Mouse (Mus musculus): ENCODE measurements around the gene Mme. TPM values are rescaled to one million over a fixed set of nuclear protein-coding genes. Genes with fewer than 3 reads are reported as not detected.

Gene Mme
- total and polyA plus RNA-seq, 2 experiments from 2014 or later = 2.6 to 7.8 TPM

GRCm38 (mm10) chr3:63391348-63391747 is 150.0 kb downstream of the Mme start:
- Histone ChIP-seq H3K4me1 (ENCODE audit: insufficient read depth) (no peaks in the 10 kb centered on the region), H3K9ac (no peak overlapping the region), H3K9me3 (ENCODE audit: low read length) (no peaks in the 10 kb centered on the region), H3K27me3 (ENCODE audit: insufficient read depth, low read length) (no peaks in the 10 kb centered on the region), H3K36me3 (ENCODE audit: insufficient read depth) (no peaks in the 10 kb centered on the region), H3K4me3 (ENCODE audit: low read depth, low read length) (no peak overlapping the region), H3K4me2 (ENCODE audit: low read depth) (no peak overlapping the region), H3K27ac (ENCODE audit: low read depth, low read length) (no peak overlapping the region)
- WGBS = 71% methylated on average over 2 of the region's 2 CpGs
- TF ChIP-seq CTCF (IDR thresholded peaks at IDR 0.05; ENCODE audit: low read depth) = no peak
- DNase-seq (no peak), ATAC-seq (no peak)

DNA sequence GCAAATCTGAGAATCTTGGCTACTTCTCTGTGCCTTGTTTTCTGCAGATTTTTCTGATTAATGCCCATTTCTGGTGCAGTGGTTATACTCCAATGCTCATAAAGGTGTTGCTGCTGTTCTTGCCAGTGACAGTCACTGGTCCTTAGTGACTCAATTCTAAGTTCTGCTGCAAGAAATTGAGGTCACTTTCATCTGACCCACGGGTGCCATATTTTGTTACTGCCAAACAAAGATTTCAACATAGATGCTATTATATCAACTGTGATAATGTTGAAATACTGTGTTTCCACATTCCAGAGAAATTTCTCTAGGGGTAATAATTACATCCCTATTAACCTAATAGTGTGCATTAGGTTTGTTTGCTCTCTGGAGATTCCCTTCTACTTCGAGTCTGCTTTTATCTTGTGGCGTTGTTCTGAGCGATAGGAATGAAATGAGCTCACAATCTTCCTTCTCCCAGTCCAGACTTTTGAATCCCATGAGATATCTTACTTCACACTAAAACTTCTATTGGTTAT is 153.1 kb downstream of the Mme start:
- no peaks in the 10 kb centered on the region for H3K9me3 ChIP-seq (ENCODE audit: low read length)
- DNase-seq (no peak), ATAC-seq (no peak)
- H3K27me3 ChIP-seq (ENCODE audit: insufficient read depth, low read length) = no peaks in the 10 kb centered on the region
- no peak overlapping the region for H3K4me3 ChIP-seq (ENCODE audit: low read depth, low read length)
- no peaks in the 10 kb centered on the region for H3K36me3 ChIP-seq (ENCODE audit: insufficient read depth)
- H3K9ac ChIP-seq = no peak overlapping the region
- TF ChIP-seq CTCF (IDR thresholded peaks at IDR 0.05; ENCODE audit: low read depth) = no peak
- WGBS = 89% methylated on average over 4 of the region's 4 CpGs
- H3K27ac ChIP-seq (ENCODE audit: low read depth, low read length) = no peak overlapping the region
- no peak overlapping the region for H3K4me2 ChIP-seq (ENCODE audit: low read depth)
- no peaks in the 10 kb centered on the region for H3K4me1 ChIP-seq (ENCODE audit: insufficient read depth)

DNA sequence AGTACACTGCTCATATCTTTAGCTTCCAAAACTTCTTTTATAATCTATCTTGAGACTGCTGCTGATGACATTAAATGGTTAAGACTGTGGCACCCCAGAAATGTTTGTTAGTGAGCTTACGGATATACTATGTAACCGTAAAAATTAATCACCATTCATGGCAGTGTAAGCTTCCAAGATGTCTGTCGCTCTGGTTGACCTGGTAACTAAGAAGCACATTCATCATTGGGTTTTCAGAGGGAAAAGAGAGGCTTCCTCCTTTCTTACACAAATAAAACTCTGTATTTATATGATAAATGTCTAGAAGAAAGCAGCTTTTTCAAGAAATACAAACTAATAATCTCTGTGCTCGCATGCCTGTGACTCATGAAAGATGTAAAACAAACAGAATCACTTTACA is 156.8 kb downstream of the Mme start:
- H3K4me3 ChIP-seq (ENCODE audit: low read depth, low read length) = no peak overlapping the region
- H3K4me1 ChIP-seq (ENCODE audit: insufficient read depth) = no peaks in the 10 kb centered on the region
- no peaks in the 10 kb centered on the region for H3K36me3 ChIP-seq (ENCODE audit: insufficient read depth)
- no peak for DNase-seq
- no peak for ATAC-seq
- H3K9ac ChIP-seq = no peak overlapping the region
- H3K27ac ChIP-seq (ENCODE audit: low read depth, low read length) = no peak overlapping the region
- no peak for TF ChIP-seq CTCF (IDR thresholded peaks at IDR 0.05; ENCODE audit: low read depth)
- no peaks in the 10 kb centered on the region for H3K27me3 ChIP-seq (ENCODE audit: insufficient read depth, low read length)
- H3K4me2 ChIP-seq (ENCODE audit: low read depth) = no peak overlapping the region
- H3K9me3 ChIP-seq (ENCODE audit: low read length) = no peaks in the 10 kb centered on the region
- 66% methylated on average over 4 of the region's 4 CpGs for WGBS

- H3K4me1 ChIP-seq (ENCODE audit: insufficient read depth) = no peaks in the 10 kb centered on the region
- H3K4me3 ChIP-seq (ENCODE audit: low read depth, low read length) = no peak overlapping the region
- H3K27ac ChIP-seq (ENCODE audit: low read depth, low read length) = no peak overlapping the region
- no peak for TF ChIP-seq CTCF (IDR thresholded peaks at IDR 0.05; ENCODE audit: low read depth)
- 91% methylated on average over 3 of the region's 3 CpGs for WGBS
- DNase-seq (no peak), ATAC-seq (no peak)
- H3K4me2 ChIP-seq (ENCODE audit: low read depth) = no peak overlapping the region
- H3K9ac ChIP-seq = no peak overlapping the region
- no peaks in the 10 kb centered on the region for H3K36me3 ChIP-seq (ENCODE audit: insufficient read depth)
- H3K27me3 ChIP-seq (ENCODE audit: insufficient read depth, low read length) = no peaks in the 10 kb centered on the region
- H3K9me3 ChIP-seq (ENCODE audit: low read length) = no peaks in the 10 kb centered on the region
These were observed 165.1 kb downstream of the Mme start for GRCm38 (mm10) chr3:63406438-63406837.

- Histone ChIP-seq H3K9ac (no peak overlapping the region), H3K4me3 (ENCODE audit: low read depth, low read length) (no peak overlapping the region), H3K4me2 (ENCODE audit: low read depth) (no peak overlapping the region), H3K9me3 (ENCODE audit: low read length) (no peaks in the 10 kb centered on the region), H3K36me3 (ENCODE audit: insufficient read depth) (no peaks in the 10 kb centered on the region), H3K4me1 (ENCODE audit: insufficient read depth) (no peaks in the 10 kb centered on the region), H3K27ac (ENCODE audit: low read depth, low read length) (no peak overlapping the region), H3K27me3 (ENCODE audit: insufficient read depth, low read length) (no peaks in the 10 kb centered on the region)
- TF ChIP-seq CTCF (IDR thresholded peaks at IDR 0.05; ENCODE audit: low read depth) = no peak
- DNase-seq = no peak
- 91% methylated on average over 4 of the region's 4 CpGs for WGBS
- no peak for ATAC-seq
These were observed 169.7 kb downstream of the Mme start for GRCm38 (mm10) chr3:63411006-63411405.

DNA sequence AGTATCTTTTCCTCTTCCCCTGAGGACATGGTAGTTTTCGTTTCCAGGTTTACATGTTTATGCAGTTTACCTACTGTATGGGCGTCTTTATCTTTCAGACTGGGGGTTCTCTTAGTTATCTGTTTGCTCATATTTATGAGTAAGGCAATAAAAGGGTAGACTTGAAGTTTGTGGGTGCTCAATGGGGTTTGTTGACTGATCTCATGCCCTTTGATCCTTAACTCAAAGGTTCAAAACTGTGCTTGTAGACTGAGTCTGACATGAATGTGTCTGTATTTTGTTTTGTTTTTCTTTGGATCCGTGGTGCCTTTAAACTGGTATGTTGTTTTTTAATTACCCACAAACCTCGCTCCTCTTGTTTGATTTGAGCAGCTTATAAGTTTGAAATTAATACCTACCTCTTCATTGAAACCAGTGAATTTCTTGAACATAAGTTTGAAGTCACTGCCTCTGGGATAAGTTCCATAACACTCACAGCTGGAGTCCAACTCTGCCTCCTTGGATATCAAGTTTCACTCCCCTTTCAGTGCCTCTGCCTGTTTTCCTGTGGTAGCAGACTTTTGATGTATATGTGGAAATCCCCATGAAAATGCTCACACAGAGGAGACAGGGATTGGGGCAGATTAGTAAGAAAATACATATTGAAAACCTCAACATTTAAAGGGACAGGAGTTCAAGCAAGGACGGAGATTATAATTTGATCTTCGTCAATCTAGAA is 171.0 kb downstream of the Mme start:
- 78% methylated on average over 6 of the region's 6 CpGs for WGBS
- Histone ChIP-seq H3K36me3 (ENCODE audit: insufficient read depth) (no peaks in the 10 kb centered on the region), H3K4me1 (ENCODE audit: insufficient read depth) (no peaks in the 10 kb centered on the region), H3K27me3 (ENCODE audit: insufficient read depth, low read length) (no peaks in the 10 kb centered on the region), H3K4me2 (ENCODE audit: low read depth) (no peak overlapping the region), H3K9me3 (ENCODE audit: low read length) (no peaks in the 10 kb centered on the region), H3K27ac (ENCODE audit: low read depth, low read length) (no peak overlapping the region), H3K4me3 (ENCODE audit: low read depth, low read length) (no peak overlapping the region), H3K9ac (no peak overlapping the region)
- no peak for TF ChIP-seq CTCF (IDR thresholded peaks at IDR 0.05; ENCODE audit: low read depth)
- DNase-seq (no peak), ATAC-seq (no peak)

- Histone ChIP-seq H3K27ac (ENCODE audit: low read depth, low read length) (no peak overlapping the region), H3K27me3 (ENCODE audit: insufficient read depth, low read length) (no peaks in the 10 kb centered on the region), H3K9ac (no peak overlapping the region), H3K36me3 (ENCODE audit: insufficient read depth) (no peaks in the 10 kb centered on the region), H3K4me2 (ENCODE audit: low read depth) (no peak overlapping the region), H3K4me3 (ENCODE audit: low read depth, low read length) (no peak overlapping the region), H3K4me1 (ENCODE audit: insufficient read depth) (no peaks in the 10 kb centered on the region), H3K9me3 (ENCODE audit: low read length) (no peaks in the 10 kb centered on the region)
- TF ChIP-seq CTCF (IDR thresholded peaks at IDR 0.05; ENCODE audit: low read depth) = no peak
- DNase-seq (no peak), ATAC-seq (no peak; the same call in 1 of the 2 replicates)
- 48% methylated on average over 6 of the region's 6 CpGs for WGBS
These were observed 171.9 kb downstream of the Mme start for GRCm38 (mm10) chr3:63413046-63413911.
